Mouse (Mus musculus) activated CD4-positive, CD25-positive, alpha-beta regulatory T cell (primary cell): ENCODE results near the gene Shisa7. TPM values are rescaled to one million over a fixed set of nuclear protein-coding genes. Genes with fewer than 3 reads are reported as not detected.

Experiments used
- polyA plus RNA-seq, 2 experiments: library from polyadenylated mRNA; unstranded; fragments of 100-300 nt; shearing (Covaris generic); gene quantifications; one replicate each; pipeline ENCODE4 v1.2.1; 2017

Gene Shisa7
- not detected for polyA plus RNA-seq

DNA sequence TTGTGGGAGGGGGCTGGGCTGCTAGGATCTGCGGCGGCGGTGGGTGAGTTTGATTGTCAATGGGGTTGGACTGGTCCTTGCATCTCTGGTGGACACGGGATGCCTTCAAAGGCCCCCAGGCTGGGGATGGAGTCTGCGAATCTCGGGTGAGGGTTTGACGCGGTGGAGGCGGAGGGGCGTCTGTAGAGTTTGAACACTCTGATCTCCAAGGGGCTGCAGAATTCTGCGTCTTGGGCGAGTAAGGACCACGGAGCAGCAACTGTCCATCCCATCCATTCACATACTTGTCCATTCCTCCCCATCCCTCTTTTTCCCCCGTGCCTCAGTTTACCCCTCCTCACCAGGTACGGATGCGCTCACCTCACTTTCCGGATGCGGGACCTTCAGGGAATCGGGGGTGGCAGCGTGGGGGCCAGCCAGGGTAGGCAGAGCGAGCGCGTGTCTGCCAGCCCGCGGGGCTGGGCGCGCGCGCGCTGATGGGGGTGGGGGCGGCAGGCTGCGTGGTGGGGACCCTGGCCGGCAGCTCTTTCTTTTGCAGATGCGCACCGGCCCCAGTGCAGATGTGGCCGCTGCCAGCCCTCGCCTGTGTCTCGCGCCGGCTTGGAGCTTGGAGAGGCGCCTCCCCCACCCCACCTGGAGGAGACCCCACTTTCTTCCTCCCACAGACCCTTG, at the start of gene Shisa7:
Gene Shisa7 (minus strand): TSS at position 452 of the 672 bp plus-strand sequence.

DNA sequence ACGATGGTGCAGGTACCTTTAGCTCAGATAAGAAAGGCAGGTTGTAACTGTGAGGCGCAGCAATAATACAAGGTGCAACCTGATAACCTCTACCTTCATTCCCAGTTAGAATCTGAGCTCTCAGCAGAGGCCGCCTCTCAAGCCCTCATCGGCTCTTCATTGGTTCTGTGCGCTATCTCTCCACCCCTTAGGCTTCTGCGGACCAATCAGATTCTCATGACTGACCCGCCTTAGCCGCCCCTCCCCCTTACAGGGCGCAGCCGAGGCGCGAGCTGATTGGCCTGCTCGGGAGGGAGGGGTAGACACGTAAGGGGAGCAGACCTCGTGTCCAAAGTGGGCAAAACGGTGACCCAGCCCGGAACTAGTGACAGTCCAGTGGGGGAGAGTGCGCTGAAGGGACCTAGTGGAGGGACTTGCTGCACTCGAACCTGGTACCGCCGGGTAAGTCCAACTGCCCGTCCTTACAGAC, 32.3 kb upstream of the Shisa7 start, which contains the start of gene Isoc2a:
Gene Isoc2a (plus strand): TSS at position 401 of the 469 bp plus-strand sequence.

DNA sequence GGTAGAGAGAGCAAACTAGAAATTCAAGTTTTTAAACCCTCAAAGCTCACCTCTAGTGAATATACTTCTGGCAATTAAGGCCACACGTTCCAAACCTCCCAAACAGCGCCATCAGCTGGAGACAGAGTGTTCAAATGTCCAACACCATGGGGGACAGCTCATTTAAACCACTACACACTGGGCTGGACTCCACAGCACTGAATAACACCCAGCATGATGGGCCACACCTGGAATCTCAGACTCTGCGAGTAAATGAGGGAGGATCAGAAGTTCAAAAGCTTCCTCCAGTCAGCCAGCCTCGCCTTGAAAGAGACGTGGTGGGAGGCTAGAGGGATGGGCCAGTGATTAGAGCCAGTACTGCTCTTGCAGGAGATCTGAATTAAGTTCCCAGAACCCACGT, 25.6 kb upstream of the Shisa7 start, which contains the start of gene Isoc2b:
Gene Isoc2b (minus strand): TSS at position 126 of the 400 bp plus-strand sequence.

DNA sequence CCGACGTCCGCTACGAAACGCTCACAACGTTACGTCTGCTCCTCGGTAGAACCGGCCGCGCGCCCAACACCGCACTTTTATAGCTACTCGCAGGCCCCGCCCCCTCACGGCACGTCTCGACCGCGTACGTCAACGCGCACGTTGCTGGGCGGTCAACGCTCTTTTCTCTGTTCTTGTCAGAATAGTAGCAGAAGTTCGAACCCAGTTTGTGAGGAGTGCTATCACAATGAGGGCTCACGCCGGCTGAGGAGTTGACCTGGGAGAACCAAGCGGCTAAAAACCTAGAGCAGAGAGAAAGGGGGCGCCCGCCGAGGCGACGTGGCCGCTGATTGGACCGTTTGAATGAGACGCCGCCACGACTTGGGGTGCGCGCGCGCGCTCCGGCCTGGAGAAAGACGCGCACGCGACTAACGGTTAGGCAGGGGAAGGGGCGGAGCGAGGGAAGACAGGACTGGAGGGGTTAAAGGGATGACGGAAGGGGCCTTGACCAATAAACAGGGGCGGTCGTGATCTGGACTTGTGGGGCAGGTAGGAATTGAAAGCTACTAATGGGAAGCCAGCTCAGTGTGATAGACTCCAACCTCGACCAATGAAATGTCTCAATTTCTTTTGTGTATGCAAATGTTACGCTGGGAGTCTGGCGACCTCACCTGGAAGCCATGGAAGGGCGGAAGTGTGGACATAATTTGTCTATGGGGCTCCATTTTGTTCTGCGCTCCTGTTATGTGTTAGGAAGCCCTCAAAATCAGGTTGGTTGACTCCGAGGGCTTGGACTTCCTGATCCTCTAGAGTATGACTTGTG, 32.0 kb downstream of the Shisa7 start, which contains the start of gene Ube2s:
Gene Ube2s (minus strand): TSS at position 288 of the 802 bp plus-strand sequence.

DNA sequence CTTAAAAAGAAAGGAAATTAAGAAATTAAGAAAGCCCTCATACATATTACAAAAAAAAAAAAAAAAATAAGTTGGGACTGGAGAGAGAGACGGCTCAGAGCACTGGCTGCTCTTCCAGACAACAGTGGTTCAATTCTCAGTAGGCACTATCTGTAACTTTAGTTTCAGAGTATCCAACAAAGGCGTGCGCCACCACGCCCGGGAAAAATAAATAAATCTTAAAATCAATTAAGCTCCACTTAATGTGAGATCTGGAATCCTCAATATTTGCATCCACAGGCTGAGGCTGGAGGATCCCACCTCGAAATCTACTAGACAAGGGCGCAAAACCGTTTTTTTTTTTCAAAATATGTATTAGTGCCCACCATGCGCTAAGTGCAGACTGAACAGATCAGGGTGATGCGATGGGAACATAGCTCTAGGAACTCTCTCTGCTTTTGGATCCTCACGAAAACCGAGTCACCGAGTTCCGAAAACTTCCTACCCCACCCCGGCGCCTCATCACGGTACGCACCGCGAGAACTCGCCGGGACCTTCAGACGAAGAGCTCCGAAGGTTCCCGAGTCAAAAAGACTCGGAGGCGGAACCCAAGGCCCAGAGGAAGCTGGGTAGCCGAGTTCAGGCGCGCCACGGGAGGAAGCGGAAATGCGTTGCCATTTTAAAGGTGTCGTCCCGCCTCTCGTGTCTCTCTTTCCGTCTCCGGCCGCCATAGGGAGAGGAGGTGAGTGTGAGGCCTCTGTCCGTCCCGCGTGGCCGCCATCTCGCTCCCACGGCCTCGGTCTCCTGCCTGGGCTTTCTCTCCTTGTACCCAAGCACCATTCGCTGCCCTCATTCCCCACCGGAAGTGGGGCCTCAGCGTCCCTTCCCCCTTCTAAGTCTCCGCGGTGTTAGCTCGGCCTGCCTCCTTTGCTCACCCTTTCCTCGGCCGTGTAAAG, 52.0 kb downstream of the Shisa7 start, which contains the start of gene Rpl28:
Gene Rpl28 (plus strand): TSS at position 597 of the 935 bp plus-strand sequence.

DNA sequence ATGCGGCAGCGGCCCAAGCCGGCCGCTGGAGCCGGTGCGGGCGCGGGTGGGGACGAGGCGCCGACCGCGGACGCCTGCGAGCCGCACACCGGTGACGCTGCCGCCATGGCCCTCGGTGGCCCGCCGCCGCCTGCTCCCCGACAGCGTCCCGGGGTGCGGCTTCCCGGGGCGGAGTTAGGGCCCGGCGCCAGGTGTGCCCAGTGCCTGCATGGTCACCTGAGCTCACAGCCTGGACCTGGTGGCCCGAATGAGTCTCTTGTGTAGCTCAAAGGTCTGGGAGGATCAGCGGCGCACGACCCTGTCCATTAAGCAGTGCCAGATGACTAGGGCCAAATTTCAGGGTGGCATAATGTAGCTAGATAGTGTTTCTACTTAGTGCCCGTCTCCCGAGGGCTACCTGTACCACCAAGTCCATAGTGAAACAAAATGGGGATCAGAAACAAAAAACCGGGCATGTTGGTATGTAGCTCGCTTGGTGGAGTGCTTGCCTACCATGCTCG, 55.0 kb downstream of the Shisa7 start, which contains the start of gene Tmem238:
Gene Tmem238 (minus strand): TSS at position 221 of the 500 bp plus-strand sequence.

DNA sequence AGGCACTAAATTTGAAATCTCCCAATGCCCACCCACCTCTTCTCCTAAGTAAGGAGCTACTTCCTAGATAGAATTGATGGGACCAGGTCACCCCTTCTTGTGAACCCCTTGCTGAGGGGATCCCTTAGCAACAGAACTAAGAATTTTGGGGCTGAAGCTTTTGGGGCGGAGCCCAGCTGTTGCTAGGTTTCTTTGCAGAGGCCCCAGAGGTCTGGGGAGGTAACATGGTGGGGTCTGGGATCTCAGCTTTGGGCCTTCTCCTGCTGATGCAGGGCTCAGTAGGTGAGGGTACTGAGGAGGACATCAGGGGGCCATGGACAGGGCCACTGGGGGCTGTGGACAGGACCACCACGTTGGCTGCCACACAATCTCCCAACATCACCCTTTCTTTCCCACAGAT, 61.7 kb downstream of the Shisa7 start, which contains the start of the genes Il11 and Tmem190:
Gene Il11 (minus strand): TSS at position 101 of the 400 bp plus-strand sequence.
Gene Tmem190 (plus strand): TSS at position 179 of the 400 bp plus-strand sequence.

Other genes with a start within 250 kb of the Shisa7 start
- gene Ptprh, start 240.7 kb downstream of the Shisa7 start, polyA plus RNA-seq = not detected
- 10 to 100 TPM; 11.0 to 15.2 TPM for gene Tmem86b, start 213.3 kb downstream of the Shisa7 start, polyA plus RNA-seq
- gene Ppp6r1, start 185.7 kb downstream of the Shisa7 start, polyA plus RNA-seq = 100 to 1,000 TPM; 185 to 259 TPM
- 10 to 100 TPM; 53.0 to 59.9 TPM for gene Hspbp1, start 159.6 kb downstream of the Shisa7 start, polyA plus RNA-seq
- under 1 TPM in 1 of 2 experiments, not detected in 1; 0.61 TPM for gene Brsk1, start 154.1 kb downstream of the Shisa7 start, polyA plus RNA-seq
- gene Tmem150b, start 119.4 kb downstream of the Shisa7 start, polyA plus RNA-seq = under 1 TPM in 1 of 2 experiments, not detected in 1; 0.25 TPM
- gene Kmt5c, start 104.6 kb downstream of the Shisa7 start, polyA plus RNA-seq = 10 to 100 TPM; 26.0 to 45.1 TPM
- 1 to 10 TPM; 3.0 to 9.5 TPM for gene Cox6b2, start 91.6 kb downstream of the Shisa7 start, polyA plus RNA-seq
- gene Fam71e2, start 73.4 kb downstream of the Shisa7 start, polyA plus RNA-seq = not detected
- gene Il11, start 61.8 kb downstream of the Shisa7 start, polyA plus RNA-seq = under 1 TPM; 0.16 to 0.20 TPM
- not detected for gene Tmem190, start 61.8 kb downstream of the Shisa7 start, polyA plus RNA-seq
- gene Tmem238, start 55.0 kb downstream of the Shisa7 start, polyA plus RNA-seq = 1 to 10 TPM; 5.5 to 8.8 TPM
- gene Rpl28, start 51.8 kb downstream of the Shisa7 start, polyA plus RNA-seq = 100 to 1,000 TPM; 316 to 505 TPM
- gene Ube2s, start 32.1 kb downstream of the Shisa7 start, polyA plus RNA-seq = 100 to 1,000 TPM; 126 to 185 TPM
- gene Isoc2b, start 25.6 kb upstream of the Shisa7 start, polyA plus RNA-seq = 10 to 100 TPM; 46.9 to 52.2 TPM
- gene Isoc2a, start 32.5 kb upstream of the Shisa7 start, polyA plus RNA-seq = under 1 TPM; 0.37 to 0.84 TPM
- under 1 TPM in 1 of 2 experiments, not detected in 1; 0.32 TPM for gene Gm36210, start 61.8 kb upstream of the Shisa7 start, polyA plus RNA-seq
- gene Zfp628, start 70.5 kb upstream of the Shisa7 start, polyA plus RNA-seq = 1 to 10 TPM; 2.2 to 3.1 TPM
- under 1 TPM; 0.49 to 0.79 TPM for gene Nat14, start 77.3 kb upstream of the Shisa7 start, polyA plus RNA-seq
- gene Ssc5d, start 81.1 kb upstream of the Shisa7 start, polyA plus RNA-seq = not detected
- not detected for gene Sbk2, start 119.7 kb upstream of the Shisa7 start, polyA plus RNA-seq
- under 1 TPM in 1 of 2 experiments, not detected in 1; 0.05 TPM for gene Sbk3, start 126.5 kb upstream of the Shisa7 start, polyA plus RNA-seq
- 10 to 100 TPM; 17.7 to 19.5 TPM for gene Zfp579, start 151.5 kb upstream of the Shisa7 start, polyA plus RNA-seq
- 10 to 100 TPM; 31.1 to 33.7 TPM for gene Zfp524, start 169.7 kb upstream of the Shisa7 start, polyA plus RNA-seq
- gene Fiz1, start 170.0 kb upstream of the Shisa7 start, polyA plus RNA-seq = 10 to 100 TPM; 33.4 to 36.2 TPM
- 10 to 100 TPM in 1 of 2 experiments, 1 to 10 TPM in 1; 6.4 to 29.3 TPM for gene Gm44973, start 170.8 kb upstream of the Shisa7 start, polyA plus RNA-seq
- 10 to 100 TPM; 10.4 to 11.4 TPM for gene Zfp865, start 175.7 kb upstream of the Shisa7 start, polyA plus RNA-seq
- gene Ccdc106, start 175.9 kb upstream of the Shisa7 start, polyA plus RNA-seq = under 1 TPM; 0.18 to 0.86 TPM
- not detected for gene 4632433K11Rik, start 189.4 kb upstream of the Shisa7 start, polyA plus RNA-seq
- gene Zfp784, start 193.8 kb upstream of the Shisa7 start, polyA plus RNA-seq = 1 to 10 TPM; 3.4 to 4.9 TPM
- gene Zfp580, start 206.8 kb upstream of the Shisa7 start, polyA plus RNA-seq = 10 to 100 TPM in 1 of 2 experiments, 1 to 10 TPM in 1; 8.3 to 15.8 TPM
- 10 to 100 TPM; 87.8 to 91.8 TPM for gene U2af2, start 217.4 kb upstream of the Shisa7 start, polyA plus RNA-seq
- 10 to 100 TPM; 27.6 to 38.0 TPM for gene Epn1, start 235.5 kb upstream of the Shisa7 start, polyA plus RNA-seq